Mouse (Mus musculus): ENCODE data around the gene Efna4.

The Efna4 gene

DNA sequence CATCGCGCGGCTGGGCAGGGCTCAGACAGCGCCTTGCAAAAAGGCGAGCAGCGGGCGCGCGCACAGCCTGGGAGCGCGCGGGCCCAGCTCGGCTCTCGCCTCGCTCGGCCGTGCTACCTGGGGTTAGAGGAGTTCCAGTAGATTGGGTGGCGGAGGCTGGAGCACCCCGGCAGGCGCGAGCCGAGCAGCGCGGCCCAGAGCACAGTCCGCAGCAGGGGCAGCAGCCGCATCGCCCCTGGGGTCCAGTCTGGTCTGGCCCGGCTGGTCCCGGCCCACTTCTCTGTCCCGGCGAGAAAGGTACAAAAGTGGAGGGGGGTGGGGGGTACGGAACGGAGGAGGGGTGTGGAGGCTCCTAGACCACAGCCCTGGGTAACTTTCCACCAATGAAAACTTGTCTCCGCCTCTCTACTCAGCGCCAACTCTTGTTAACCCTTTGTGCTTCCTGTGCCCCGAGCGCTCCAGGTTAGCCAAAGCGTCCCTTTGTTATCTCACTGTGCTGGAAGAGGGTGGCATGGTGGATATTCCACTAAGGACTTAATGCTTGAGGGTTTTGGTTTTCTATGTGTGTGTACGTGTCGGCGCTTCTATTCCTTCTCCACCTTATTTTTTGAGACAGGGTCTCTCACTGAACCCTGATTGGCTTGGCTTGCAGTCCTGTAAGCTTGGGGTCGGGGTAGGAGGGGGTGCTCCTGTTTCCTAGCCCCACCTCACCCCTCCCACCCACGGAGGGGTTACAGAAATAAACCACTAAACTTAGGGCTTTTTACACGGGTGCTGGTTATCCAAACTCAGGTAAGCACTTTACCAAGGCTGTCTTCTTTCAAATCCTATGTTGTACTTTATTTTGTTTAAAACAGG, at the start of gene Efna4:
TSS of gene Efna4 (minus strand) at position 308 of the 858 bp plus-strand sequence.
- peak; percentile 84 for DNase-seq (ENCODE audit: extremely low spot score, low spot score)

- no peak for DNase-seq (ENCODE audit: extremely low spot score, low spot score)
Observed at GRCm38 (mm10) chr3:89386438-89387420, 48.9 kb upstream of the Efna4 start.

DNA sequence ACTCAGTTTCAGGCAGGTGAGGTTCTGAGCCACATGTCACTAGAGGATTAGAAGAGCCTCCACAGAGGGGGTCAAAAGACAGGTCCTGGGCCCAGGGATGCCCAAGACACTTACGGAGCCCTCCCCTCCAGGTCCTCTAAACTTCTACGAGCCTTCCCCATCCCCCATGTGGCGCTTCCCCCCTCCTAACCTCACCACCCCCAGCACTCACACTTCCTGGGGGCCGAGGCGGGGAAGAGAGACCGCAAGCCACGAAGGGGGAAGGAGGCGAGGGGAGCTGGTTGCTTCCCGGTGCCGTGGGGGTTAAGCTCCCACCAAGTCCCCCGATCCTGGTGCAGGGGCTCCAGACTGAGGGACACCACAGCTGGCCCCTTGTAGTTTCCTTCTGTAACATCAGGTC, 47.6 kb upstream of the Efna4 start:
- DNase-seq (ENCODE audit: extremely low spot score, low spot score): no peak

DNA sequence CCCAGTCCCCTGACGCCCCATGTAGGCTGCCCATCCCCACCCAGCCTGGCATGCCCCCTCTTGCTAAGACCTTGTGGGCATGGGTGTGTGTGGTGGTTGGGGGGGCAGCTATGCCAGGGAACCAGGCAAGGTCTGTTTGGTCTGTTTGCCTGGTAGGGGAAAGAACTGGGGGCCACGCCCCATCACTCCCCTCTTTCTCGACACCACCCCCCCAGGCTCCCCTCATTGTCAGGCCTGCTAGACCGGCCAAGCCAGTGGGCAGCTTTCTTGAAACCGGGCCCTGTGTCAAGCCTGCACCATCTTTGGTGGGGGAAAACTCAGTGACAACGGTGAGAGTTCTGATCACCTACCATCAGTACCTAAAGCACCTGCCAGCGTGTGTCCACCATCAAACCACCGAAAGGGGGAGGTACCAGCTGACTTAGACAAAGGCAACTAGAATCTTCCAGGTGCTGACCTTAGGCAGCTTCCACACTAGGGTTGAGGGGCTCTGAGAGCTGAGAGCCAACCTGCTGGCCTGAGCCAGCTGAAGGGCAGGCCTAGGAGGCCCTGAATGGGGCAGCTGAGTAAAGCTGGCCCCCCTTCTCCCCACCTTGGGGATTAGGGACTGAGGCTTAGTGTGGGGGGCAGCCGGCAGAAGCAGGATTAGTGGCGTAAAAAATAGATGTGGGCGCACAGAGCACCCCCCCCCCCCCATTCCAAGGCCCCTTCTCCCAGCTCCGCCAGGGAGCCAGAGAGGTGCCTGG, 46.7 kb upstream of the Efna4 start:
- no peak for DNase-seq (ENCODE audit: extremely low spot score, low spot score)

- no peak for DNase-seq (ENCODE audit: extremely low spot score, low spot score)
Observed at GRCm38 (mm10) chr3:89383651-89384255, 45.9 kb upstream of the Efna4 start.

DNA sequence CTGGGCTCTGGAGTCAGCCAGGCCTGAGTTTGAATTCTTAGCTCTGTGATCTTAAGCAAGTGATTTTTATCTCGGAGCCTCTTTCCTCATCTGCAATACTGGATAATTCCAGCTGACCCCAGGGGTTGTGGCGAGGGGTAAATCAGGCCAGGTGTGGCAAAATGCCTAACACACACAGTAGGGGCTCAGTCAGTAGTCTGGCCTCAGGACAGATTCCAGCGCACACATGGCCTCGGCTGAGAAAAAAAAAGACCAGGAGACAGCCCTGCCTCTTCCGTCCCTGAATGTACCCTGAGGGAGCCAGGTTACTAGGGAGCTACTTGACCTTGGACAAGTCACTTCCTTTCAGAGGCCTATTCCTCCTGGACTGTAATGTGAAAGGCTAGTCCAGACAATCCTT, 45.1 kb upstream of the Efna4 start:
- DNase-seq (ENCODE audit: extremely low spot score, low spot score): no peak

GRCm38 (mm10) chr3:89382033-89382882, 44.4 kb upstream of the Efna4 start:
- DNase-seq (ENCODE audit: extremely low spot score, low spot score): no peak

GRCm38 (mm10) chr3:89381233-89381632, 43.4 kb upstream of the Efna4 start:
- no peak for DNase-seq (ENCODE audit: extremely low spot score, low spot score)

DNA sequence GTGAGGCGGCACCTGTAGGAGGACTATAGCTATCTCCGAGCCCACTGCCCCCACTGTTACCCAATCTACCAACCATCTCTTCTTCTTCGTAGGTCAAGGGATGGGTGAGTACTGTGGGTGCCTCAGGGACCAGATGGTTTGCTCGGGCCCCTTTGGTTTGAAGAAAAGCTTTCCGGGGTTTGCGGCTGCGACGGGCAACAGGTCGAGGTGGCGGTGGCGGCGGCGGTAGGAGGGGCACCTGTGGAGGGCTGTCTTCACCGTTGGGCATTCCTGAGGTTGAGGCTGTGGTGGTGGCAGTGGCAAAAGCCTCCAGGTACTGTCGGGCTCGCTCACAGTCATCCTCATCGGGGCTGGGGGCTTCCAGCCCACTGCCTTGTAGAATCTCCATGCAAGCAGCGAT, 42.9 kb upstream of the Efna4 start:
- DNase-seq (ENCODE audit: extremely low spot score, low spot score): no peak

GRCm38 (mm10) chr3:89380291-89380690, 42.5 kb upstream of the Efna4 start:
- no peak for DNase-seq (ENCODE audit: extremely low spot score, low spot score)

DNA sequence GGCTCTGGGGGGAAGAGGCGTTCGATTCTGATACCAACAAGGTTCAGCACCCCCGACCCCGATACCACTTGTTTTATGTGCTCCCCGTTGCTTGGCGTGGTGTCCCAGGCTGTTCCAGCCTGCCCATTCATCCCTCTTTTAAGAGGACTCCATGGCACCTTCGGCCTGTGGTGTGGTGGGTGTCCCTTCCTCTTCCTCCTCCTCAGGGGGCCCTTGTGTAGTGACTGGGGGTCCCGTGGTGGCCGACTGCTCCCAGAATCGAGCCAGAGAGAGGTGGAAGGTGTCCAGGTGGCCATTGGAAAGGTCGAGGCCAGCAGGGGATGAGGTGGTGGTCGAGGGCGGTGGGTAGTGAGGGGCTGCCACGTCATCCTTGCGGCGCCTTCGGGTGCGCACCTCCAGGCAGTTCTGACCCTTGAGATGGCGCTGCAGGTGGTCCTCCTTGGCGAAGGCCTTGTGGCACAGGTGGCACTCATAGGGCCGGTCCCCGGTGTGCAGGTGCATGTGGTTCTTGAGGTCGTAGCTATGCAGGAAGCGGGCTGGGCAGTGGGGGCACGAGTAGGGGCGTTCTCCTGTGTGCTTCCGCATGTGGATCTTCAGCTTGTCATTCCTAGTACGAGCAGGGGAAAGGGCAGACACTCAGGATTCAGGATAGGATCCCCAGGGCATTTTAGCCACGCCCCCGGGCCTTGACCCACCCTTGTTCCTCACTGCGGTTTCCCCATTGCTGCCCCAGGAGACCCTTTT, 41.7 kb upstream of the Efna4 start:
- no peak for DNase-seq (ENCODE audit: extremely low spot score, low spot score)

GRCm38 (mm10) chr3:89378394-89379067, 40.7 kb upstream of the Efna4 start:
- DNase-seq (ENCODE audit: extremely low spot score, low spot score): peak; percentile 92

DNA sequence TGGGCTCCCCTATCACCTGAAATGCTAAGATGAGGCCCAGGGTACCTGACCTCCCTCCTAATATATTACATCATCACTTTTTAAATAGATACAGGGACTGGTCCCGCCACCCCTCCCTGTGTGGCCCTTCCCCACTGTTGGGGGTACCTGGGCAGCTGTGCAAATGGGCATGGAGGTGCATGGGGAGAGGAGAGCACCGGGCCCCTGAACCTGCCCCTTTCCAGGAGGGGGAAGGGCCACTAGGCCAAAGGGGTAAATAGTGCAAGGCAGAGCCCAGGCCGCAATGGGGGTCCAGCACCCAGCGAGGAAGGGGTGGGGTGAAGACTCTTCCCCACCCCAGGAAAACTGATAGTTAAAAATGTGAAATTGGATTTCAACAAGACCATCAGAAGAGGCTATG, 40.0 kb upstream of the Efna4 start:
- no peak for DNase-seq (ENCODE audit: extremely low spot score, low spot score)

- DNase-seq (ENCODE audit: extremely low spot score, low spot score): no peak
Observed at GRCm38 (mm10) chr3:89373581-89374231, 35.9 kb upstream of the Efna4 start.

DNA sequence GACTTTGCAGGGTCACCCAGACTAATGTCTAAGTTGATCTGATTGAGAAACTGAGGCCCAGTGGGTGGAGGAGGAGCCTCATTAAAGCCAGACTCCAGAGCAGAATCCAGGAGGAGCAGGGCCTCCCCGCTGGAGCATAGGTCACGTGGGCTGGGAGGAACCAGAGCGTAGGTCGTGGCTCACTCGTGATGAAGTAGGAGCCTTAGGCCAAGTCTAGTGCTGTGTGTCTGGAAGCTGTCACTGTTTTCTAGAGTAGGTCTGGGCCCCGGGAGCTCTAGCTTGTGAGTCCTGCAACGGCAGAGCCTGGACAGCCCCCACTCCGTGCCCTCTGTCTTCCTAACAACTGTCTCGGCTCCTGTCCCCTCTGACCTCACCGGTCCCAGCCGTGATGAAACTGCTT, 29.5 kb upstream of the Efna4 start:
- no peak for DNase-seq (ENCODE audit: extremely low spot score, low spot score)

- no peak for DNase-seq (ENCODE audit: extremely low spot score, low spot score)
Observed at GRCm38 (mm10) chr3:89365486-89366414, 27.9 kb upstream of the Efna4 start.

- DNase-seq (ENCODE audit: extremely low spot score, low spot score): no peak
Observed at GRCm38 (mm10) chr3:89365153-89365485, 27.3 kb upstream of the Efna4 start, which contains the start of gene Dcst1. Dcst1 (minus strand) TSS chr3:89365253.
